Mouse (Mus musculus): ENCODE results near the gene Nckap1l. TPM values are rescaled to one million over a fixed set of nuclear protein-coding genes. Genes with fewer than 3 reads are reported as not detected.

Nckap1l gene
- total and polyA plus RNA-seq, 3 experiments = 17.9 to 27.1 TPM; not detected in 1

GRCm38 (mm10) chr15:103488336-103488735 is 34.7 kb downstream of the Nckap1l start:
- Histone ChIP-seq H3K4me3 (ENCODE audit: control insufficient read depth in 1 of 2, insufficient read depth in 1 of 2, low read depth in 2 of 2, low read length in 2 of 2) (no peak overlapping the region), H3K27me3 (ENCODE audit: control insufficient read depth in 1 of 2, insufficient read depth in 2 of 2, low read length in 2 of 2) (no peaks in the 10 kb centered on the region), H3K79me2 (ENCODE audit: control insufficient read depth, insufficient read depth, low read length, poor library complexity) (no peaks in the 10 kb centered on the region), H3K36me3 (ENCODE audit: control insufficient read depth in 1 of 2, insufficient read depth in 2 of 2, low read length in 2 of 2) (no peaks in the 10 kb centered on the region; a peak in 1 of 4 replicates), H3K4me1 (ENCODE audit: control insufficient read depth in 1 of 2, insufficient read depth in 2 of 2, low read length in 2 of 2) (no peaks in the 10 kb centered on the region), H3K27ac (ENCODE audit: control insufficient read depth, low read depth, low read length) (no peak overlapping the region), H3K9ac (ENCODE audit: control insufficient read depth, low read depth, low read length, poor library complexity, severe bottlenecking) (no peak overlapping the region), H3K9me3 (replicated peaks; ENCODE audit: insufficient read depth, low read length) (no peaks in the 10 kb centered on the region)
- TF ChIP-seq MEF2A (IDR thresholded peaks at IDR 0.05; ENCODE audit: extremely low read depth, insufficient replicate concordance, low read depth, low read length, poor library complexity, severe bottlenecking) (no peak), ELF1 (IDR thresholded peaks at IDR 0.05; ENCODE audit: low read depth, low read length) (no peak), KAT2A (conservative IDR thresholded peaks at IDR 0.05; ENCODE audit: low read depth, low read length) (no peak), ETS1 (IDR thresholded peaks at IDR 0.05; ENCODE audit: low read depth, low read length) (no peak), POLR2AphosphoS5 (IDR thresholded peaks at IDR 0.05; ENCODE audit: borderline replicate concordance, low read depth, low read length) (no peak), HCFC1 (IDR thresholded peaks at IDR 0.05; ENCODE audit: low read depth, low read length) (no peak), SMC3 (IDR thresholded peaks at IDR 0.05; ENCODE audit: low read depth, low read length) (no peak), RCOR1 (IDR thresholded peaks at IDR 0.05; ENCODE audit: low read depth, low read length) (no peak), GABPA (IDR thresholded peaks at IDR 0.05; ENCODE audit: low read depth, low read length) (no peak)
- DNase-seq (ENCODE audit: low read depth, low spot score) = no peak

DNA sequence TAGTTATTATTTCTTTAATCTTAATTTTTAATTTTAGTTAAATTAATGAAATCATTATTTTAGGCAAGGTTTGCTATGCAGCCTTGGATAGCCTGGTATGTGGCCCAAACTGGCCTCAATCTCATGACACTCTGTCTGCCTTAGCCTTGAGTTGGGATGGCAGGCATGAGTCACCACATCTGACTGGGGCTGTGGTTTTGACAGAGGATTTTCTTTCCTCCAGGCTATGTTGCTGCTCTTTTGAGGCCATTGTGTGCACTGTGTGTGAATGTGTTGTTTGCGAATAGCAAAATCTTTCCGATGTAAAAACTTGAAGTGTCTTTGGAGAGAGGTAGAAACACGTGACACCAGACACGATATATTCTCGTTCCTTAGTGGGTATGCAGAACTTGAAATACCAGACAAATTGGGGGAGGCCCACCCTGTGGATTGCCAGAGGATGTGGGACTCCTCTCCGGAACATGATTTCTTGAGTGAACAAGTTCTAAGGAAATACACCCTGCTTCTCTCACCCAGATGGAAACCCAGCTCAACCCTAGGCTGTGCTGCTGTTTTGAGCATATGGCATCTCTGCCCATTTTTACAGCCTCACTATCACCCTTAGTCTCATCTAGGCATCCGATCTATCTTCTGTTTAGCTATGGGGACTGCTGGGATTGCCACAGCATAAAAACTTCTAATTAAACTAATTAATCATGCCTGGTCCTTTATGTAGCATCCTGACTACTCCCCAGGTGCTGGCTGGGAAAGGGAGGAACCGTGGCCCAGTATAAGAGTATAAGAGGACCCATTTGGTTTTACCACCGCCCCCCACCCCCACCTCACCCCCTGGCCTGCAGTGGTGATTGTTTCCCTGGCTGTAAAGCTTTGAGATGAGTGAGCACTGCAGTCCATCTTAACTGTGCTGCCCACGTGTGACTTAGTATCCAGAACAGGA is 42.9 kb downstream of the Nckap1l start:
- Histone ChIP-seq H3K27ac (ENCODE audit: control insufficient read depth, low read depth, low read length) (no peak overlapping the region), H3K9me3 (replicated peaks; ENCODE audit: insufficient read depth, low read length) (no peaks in the 10 kb centered on the region), H3K27me3 (ENCODE audit: control insufficient read depth in 1 of 2, insufficient read depth in 2 of 2, low read length in 2 of 2) (no peaks in the 10 kb centered on the region), H3K4me1 (ENCODE audit: control insufficient read depth in 1 of 2, insufficient read depth in 2 of 2, low read length in 2 of 2) (no peaks in the 10 kb centered on the region), H3K79me2 (ENCODE audit: control insufficient read depth, insufficient read depth, low read length, poor library complexity) (no peaks in the 10 kb centered on the region), H3K4me3 (ENCODE audit: control insufficient read depth in 1 of 2, insufficient read depth in 1 of 2, low read depth in 2 of 2, low read length in 2 of 2) (no peak overlapping the region), H3K9ac (ENCODE audit: control insufficient read depth, low read depth, low read length, poor library complexity, severe bottlenecking) (no peak overlapping the region), H3K36me3 (ENCODE audit: control insufficient read depth in 1 of 2, insufficient read depth in 2 of 2, low read length in 2 of 2) (no peaks in the 10 kb centered on the region; a peak in 1 of 4 replicates)
- no peak for DNase-seq (ENCODE audit: low read depth, low spot score)
- TF ChIP-seq KAT2A (conservative IDR thresholded peaks at IDR 0.05; ENCODE audit: low read depth, low read length) = no peak
- no peak for TF ChIP-seq RCOR1 (IDR thresholded peaks at IDR 0.05; ENCODE audit: low read depth, low read length)
- no peak for TF ChIP-seq MYC (IDR thresholded peaks at IDR 0.05; ENCODE audit: low read depth, low read length)

- no peaks in the 10 kb centered on the region for H3K9me3 ChIP-seq (replicated peaks; ENCODE audit: insufficient read depth, low read length)
- no peaks in the 10 kb centered on the region; a peak in 1 of 4 replicates for H3K36me3 ChIP-seq (ENCODE audit: control insufficient read depth in 1 of 2, insufficient read depth in 2 of 2, low read length in 2 of 2)
- DNase-seq (ENCODE audit: low read depth, low spot score) = no peak
- no peak overlapping the region for H3K4me3 ChIP-seq (ENCODE audit: control insufficient read depth in 1 of 2, insufficient read depth in 1 of 2, low read depth in 2 of 2, low read length in 2 of 2)
- no peaks in the 10 kb centered on the region for H3K27me3 ChIP-seq (ENCODE audit: control insufficient read depth in 1 of 2, insufficient read depth in 2 of 2, low read length in 2 of 2)
- H3K9ac ChIP-seq (ENCODE audit: control insufficient read depth, low read depth, low read length, poor library complexity, severe bottlenecking) = no peak overlapping the region
- no peaks in the 10 kb centered on the region for H3K4me1 ChIP-seq (ENCODE audit: control insufficient read depth in 1 of 2, insufficient read depth in 2 of 2, low read length in 2 of 2)
- H3K27ac ChIP-seq (ENCODE audit: control insufficient read depth, low read depth, low read length) = no peak overlapping the region
- TF ChIP-seq TCF12 (IDR thresholded peaks at IDR 0.05; ENCODE audit: low read depth, low read length) (no peak), ZC3H11A (IDR thresholded peaks at IDR 0.05; ENCODE audit: low read depth, low read length) (no peak), JUND (IDR thresholded peaks at IDR 0.05; ENCODE audit: low read depth, low read length) (no peak), KAT2A (conservative IDR thresholded peaks at IDR 0.05; ENCODE audit: low read depth, low read length) (no peak), E2F4 (IDR thresholded peaks at IDR 0.05; ENCODE audit: borderline replicate concordance, low read depth, low read length) (no peak), GABPA (IDR thresholded peaks at IDR 0.05; ENCODE audit: low read depth, low read length) (no peak), MYB (IDR thresholded peaks at IDR 0.05; ENCODE audit: low read depth, low read length) (no peak), MYC (IDR thresholded peaks at IDR 0.05; ENCODE audit: low read depth, low read length) (no peak), MAZ (IDR thresholded peaks at IDR 0.05; ENCODE audit: low read depth, low read length) (no peak), RCOR1 (IDR thresholded peaks at IDR 0.05; ENCODE audit: low read depth, low read length) (no peak), SIN3A (IDR thresholded peaks at IDR 0.05; ENCODE audit: low read length) (no peak), ZNF384 (IDR thresholded peaks at IDR 0.05; ENCODE audit: low read depth, low read length) (no peak), TAL1 (IDR thresholded peaks at IDR 0.05; ENCODE audit: low read length) (no peak), UBTF (IDR thresholded peaks at IDR 0.05; ENCODE audit: borderline replicate concordance, insufficient read depth, low read depth, low read length) (no peak)
- no peaks in the 10 kb centered on the region for H3K79me2 ChIP-seq (ENCODE audit: control insufficient read depth, insufficient read depth, low read length, poor library complexity)
Measured at GRCm38 (mm10) chr15:103498157-103498556, 44.6 kb downstream of the Nckap1l start.

Measured in MEL (cell line).